Mouse (Mus musculus) ES-Bruce4 (cell line): ENCODE results near the gene Yes1.

Experiments
- CTCF ChIP-seq: IDR thresholded peaks from one replicate; pipeline ENCODE4 v1.8.1; 2011; ENCODE audit warnings: low read depth, low read length
- POLR2A ChIP-seq: IDR thresholded peaks from one replicate; pipeline ENCODE4 v1.8.1; 2011; ENCODE audit warnings: low read length; ENCODE audit not compliant: insufficient read depth

GRCm38 (mm10) chr5:32610064-32610800 is 739 bp upstream of the Yes1 start:
- TF ChIP-seq CTCF = no peak
- no peak for TF ChIP-seq POLR2A
